Mouse (Mus musculus) forebrain, embryonic 16.5 days (tissue): ENCODE measurements around the gene Tmem94. TPM values are rescaled to one million over a fixed set of nuclear protein-coding genes. Genes with fewer than 3 reads are reported as not detected.
A peak's percentile ranks its signal among the peaks of the same experiment; 100 is the strongest.

Experiments
- ATAC-seq: fragments of 200-750 bp; cut with Nextera tagmentation; 2 replicates; pipeline ENCODE4 v1.8.0; 2017; ENCODE audit warnings: mild to moderate bottlenecking, moderate library complexity
- H3K27ac ChIP-seq: fragments of 300-500 bp; sonication (generic); 2 replicates; pipeline ENCODE4 v1.5.1; 2014; ENCODE audit warnings: low read length, control low read depth
- H3K27me3 ChIP-seq: fragments of 300-500 bp; sonication (generic); replicated peaks from 2 replicates; pipeline ENCODE4 v1.6.1; 2014; ENCODE audit warnings: low read length; ENCODE audit not compliant: control insufficient read depth, insufficient read depth
- H3K36me3 ChIP-seq: fragments of 300-500 bp; sonication (generic); 2 replicates; pipeline ENCODE4 v1.6.1; 2014; ENCODE audit not compliant: control insufficient read depth, insufficient read depth
- H3K4me1 ChIP-seq: fragments of 300-500 bp; sonication (generic); replicated peaks from 2 replicates; pipeline ENCODE4 v1.6.1; 2014; ENCODE audit warnings: low read length; ENCODE audit not compliant: control insufficient read depth, insufficient read depth
- H3K4me2 ChIP-seq: fragments of 300-500 bp; sonication (generic); 2 replicates; pipeline ENCODE4 v1.6.1; 2014; ENCODE audit warnings: mild to moderate bottlenecking, low read length, control low read depth
- H3K4me3 ChIP-seq: fragments of 300-500 bp; sonication (generic); replicated peaks from 2 replicates; pipeline ENCODE4 v1.5.1; 2014; ENCODE audit warnings: mild to moderate bottlenecking, low read length, control low read depth
- H3K9ac ChIP-seq: fragments of 300-500 bp; sonication (generic); replicated peaks from 2 replicates; pipeline ENCODE4 v1.6.1; 2014; ENCODE audit warnings: low read depth, low read length, control low read depth
- H3K9me3 ChIP-seq: fragments of 300-500 bp; sonication (generic); 2 replicates; pipeline ENCODE4 v1.6.1; 2016; ENCODE audit warnings: low read length; ENCODE audit not compliant: control insufficient read depth
- WGBS: fragments of 180-500 bp; shearing (Covaris S2); extraction: QIAGEN DNeasy Blood & Tissue Kit; methylation state at CpG from one replicate; pipeline ENCODE4 v1.1.7; 2014; 5-methylcytosine and 5-hydroxymethylcytosine counted together
- polyA plus RNA-seq: library from polyadenylated mRNA; unstranded; fragments of >200 nt; fragmentation: Nextera tagmentation; extraction: Ambion mirVana; gene quantifications from 2 replicates; pipeline ENCODE4 v1.2.1, GENCODE M21; 2015

The Tmem94 gene
- polyA plus RNA-seq, 1 experiment from 2014 or later, result 29.8 TPM

DNA sequence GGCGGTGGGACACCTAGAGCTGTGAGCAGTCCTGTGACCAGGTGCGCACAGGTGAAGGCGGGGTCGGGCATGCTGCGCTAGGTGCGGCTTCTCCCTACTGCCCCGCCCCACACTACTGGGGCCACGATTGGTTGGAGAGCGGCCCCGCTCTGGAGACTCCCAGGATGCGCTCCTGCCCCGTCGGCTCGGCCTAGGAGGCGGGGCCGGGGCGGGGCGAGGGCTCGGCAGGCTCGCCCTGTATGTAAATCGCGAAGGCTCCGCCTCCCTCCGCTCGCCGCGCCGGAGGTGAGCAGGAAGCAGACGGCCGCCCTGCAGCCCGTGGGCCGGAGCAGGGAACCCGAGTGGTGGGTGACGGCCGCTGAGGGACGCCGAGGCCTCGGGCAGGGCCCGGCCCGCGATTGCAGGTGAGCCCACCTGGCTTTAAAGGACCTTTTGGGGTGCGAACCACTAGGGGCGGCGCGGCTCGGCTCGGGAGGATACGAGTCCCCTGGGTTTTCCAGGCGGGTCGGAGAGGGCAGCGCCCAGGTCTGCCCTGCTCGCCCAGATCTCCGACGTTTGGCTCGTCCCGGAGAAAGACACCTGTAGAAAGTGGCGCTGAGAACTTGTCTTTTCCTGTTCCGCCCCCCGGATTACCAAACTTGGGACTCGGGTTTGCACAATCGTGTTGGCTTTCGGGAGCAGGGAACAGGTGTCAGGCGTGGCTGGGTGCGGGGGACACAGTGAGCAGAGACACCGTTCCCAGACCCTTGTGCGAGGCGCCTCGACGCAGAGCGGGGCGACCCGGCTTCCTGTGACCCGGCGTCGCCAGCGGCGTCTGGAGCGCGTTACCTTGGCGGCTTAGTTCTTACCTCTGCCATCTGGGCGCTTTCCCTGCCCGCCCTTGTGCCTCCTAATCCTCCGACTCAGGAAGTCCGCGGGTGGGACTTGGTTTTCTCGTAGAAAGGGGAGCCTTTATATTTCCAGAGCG lies 58.8 kb downstream of the Tmem94 start, which contains the start of gene Llgl2:
Llgl2 (plus strand) TSS at position 276 of the 967 bp plus-strand sequence.
- H3K4me3 ChIP-seq, result peak within 1 kb of the TSS; percentile 60
- under 1% methylated on average over 85 of the region's 87 CpGs for WGBS
- H3K9me3 ChIP-seq, result no peaks in the 10 kb centered on the region
- H3K9ac ChIP-seq, result peak within 1 kb of the TSS; percentile 64
- H3K27me3 ChIP-seq, result peaks cover 31% of the 10 kb centered on the region
- peaks cover 14% of the 10 kb centered on the region for H3K4me1 ChIP-seq
- peaks cover 11% of the 10 kb centered on the region for H3K36me3 ChIP-seq
- peak; percentile 95 for ATAC-seq
- no peak within 1 kb of the TSS for H3K27ac ChIP-seq
- peak within 1 kb of the TSS; percentile 97 for H3K4me2 ChIP-seq

DNA sequence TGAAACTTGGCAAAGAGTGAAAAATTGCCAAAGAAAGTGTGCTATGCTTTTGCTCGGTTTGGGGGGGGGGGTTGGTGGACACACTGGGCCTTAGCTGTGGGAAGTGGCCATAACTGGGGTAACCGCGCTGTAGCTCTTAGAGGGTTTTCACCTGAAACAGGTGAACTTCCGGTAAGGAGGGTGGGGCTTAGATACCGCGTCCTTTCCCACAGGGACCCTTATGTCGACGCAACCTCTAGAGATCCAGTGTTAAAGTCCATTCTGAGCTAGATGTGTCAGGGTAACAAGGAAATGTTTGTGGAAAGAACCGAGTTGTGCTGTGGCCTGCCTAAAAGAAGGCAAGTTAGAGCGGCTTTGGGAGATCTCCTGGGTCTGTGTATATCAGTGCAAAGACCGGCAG lies 59.6 kb downstream of the Tmem94 start:
- Histone ChIP-seq H3K9me3 (no peaks in the 10 kb centered on the region), H3K27ac (no peak overlapping the region), H3K9ac (no peak overlapping the region), H3K4me3 (no peak overlapping the region), H3K27me3 (peaks cover 34% of the 10 kb centered on the region), H3K36me3 (peaks cover 11% of the 10 kb centered on the region), H3K4me1 (peaks cover 14% of the 10 kb centered on the region), H3K4me2 (peak overlapping the region; percentile 97)
- 16% methylated on average over 11 of the region's 11 CpGs for WGBS
- no peak for ATAC-seq

DNA sequence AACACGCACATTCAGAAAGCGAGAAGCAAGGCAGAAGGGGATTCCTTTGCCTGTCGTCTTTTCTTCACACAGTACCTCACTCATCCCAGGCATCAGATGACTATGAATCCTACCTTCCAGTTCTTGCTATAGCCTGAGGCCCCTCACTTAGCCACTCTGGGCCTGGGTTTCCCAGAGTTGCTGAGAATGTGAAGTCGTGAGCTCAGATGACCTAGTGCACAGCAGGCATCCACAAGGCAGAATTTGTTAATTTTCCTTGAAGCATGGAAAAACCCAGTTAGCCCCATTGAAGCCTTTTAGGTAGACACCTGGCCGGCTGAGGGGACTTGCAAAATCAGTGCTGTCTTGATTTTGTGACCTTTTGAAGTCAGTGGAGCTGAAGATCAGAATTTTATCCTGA lies 61.3 kb downstream of the Tmem94 start:
- H3K9ac ChIP-seq, result no peak overlapping the region
- no peak for ATAC-seq
- H3K4me3 ChIP-seq, result no peak overlapping the region
- no peak overlapping the region for H3K27ac ChIP-seq
- no peak overlapping the region for H3K4me2 ChIP-seq
- H3K9me3 ChIP-seq, result no peaks in the 10 kb centered on the region
- 47% methylated on average over 5 of the region's 5 CpGs for WGBS
- peaks cover 14% of the 10 kb centered on the region for H3K4me1 ChIP-seq
- H3K36me3 ChIP-seq, result peaks cover 5% of the 10 kb centered on the region; the same call in 1 of the 2 replicates
- H3K27me3 ChIP-seq, result peaks cover 42% of the 10 kb centered on the region

DNA sequence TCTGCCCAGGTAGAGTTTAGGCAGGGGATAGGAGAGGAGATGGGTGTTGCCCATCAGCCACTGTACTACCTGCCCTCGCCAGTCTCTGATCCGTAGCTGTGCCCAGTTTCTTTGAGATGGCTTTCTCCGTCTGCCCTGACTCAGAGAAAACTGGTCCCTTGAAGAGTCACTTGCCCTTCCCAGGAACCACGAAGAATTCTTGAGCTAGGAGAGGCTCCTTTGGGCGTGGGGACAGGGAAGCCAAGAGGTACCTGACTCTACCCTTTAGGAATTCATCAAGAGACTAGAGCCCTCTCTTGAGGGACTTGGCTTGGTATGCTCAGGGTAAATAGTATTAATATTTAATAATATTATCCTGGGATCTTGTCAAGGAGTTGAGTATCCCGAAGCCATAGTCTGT lies 62.4 kb downstream of the Tmem94 start:
- Histone ChIP-seq H3K9ac (no peak overlapping the region), H3K4me1 (peaks cover 14% of the 10 kb centered on the region), H3K4me2 (no peak overlapping the region), H3K4me3 (no peak overlapping the region), H3K9me3 (no peaks in the 10 kb centered on the region), H3K36me3 (peaks cover 1% of the 10 kb centered on the region; the same call in 1 of the 2 replicates), H3K27ac (no peak overlapping the region), H3K27me3 (peaks cover 42% of the 10 kb centered on the region)
- WGBS, result 82% methylated on average over 6 of the region's 6 CpGs
- no peak for ATAC-seq

DNA sequence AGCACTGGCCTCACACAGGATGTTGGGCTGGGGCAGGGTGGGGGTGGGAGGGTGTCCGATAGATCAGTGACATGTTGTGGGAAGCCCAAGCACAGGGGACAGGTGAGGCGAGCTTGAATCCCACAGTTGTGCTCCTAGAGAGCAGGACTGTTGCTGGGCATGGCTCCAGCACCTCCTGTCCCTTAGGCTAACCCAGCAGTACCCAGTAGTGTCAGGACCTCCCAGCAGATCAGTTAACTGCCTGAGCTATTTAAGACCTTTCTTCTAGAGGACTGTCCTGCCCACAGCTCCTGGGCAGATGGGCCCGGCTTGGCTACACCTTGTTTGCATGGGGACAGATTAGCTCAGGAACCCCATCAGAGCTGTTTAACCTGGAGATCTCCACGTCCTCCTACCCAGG lies 63.8 kb downstream of the Tmem94 start:
- ATAC-seq, result no peak
- Histone ChIP-seq H3K36me3 (no peaks in the 10 kb centered on the region), H3K9ac (no peak overlapping the region), H3K4me1 (peaks cover 7% of the 10 kb centered on the region), H3K27ac (no peak overlapping the region), H3K4me2 (no peak overlapping the region), H3K4me3 (no peak overlapping the region), H3K9me3 (no peaks in the 10 kb centered on the region), H3K27me3 (peaks cover 39% of the 10 kb centered on the region)
- WGBS, result 69% methylated on average over 4 of the region's 4 CpGs

DNA sequence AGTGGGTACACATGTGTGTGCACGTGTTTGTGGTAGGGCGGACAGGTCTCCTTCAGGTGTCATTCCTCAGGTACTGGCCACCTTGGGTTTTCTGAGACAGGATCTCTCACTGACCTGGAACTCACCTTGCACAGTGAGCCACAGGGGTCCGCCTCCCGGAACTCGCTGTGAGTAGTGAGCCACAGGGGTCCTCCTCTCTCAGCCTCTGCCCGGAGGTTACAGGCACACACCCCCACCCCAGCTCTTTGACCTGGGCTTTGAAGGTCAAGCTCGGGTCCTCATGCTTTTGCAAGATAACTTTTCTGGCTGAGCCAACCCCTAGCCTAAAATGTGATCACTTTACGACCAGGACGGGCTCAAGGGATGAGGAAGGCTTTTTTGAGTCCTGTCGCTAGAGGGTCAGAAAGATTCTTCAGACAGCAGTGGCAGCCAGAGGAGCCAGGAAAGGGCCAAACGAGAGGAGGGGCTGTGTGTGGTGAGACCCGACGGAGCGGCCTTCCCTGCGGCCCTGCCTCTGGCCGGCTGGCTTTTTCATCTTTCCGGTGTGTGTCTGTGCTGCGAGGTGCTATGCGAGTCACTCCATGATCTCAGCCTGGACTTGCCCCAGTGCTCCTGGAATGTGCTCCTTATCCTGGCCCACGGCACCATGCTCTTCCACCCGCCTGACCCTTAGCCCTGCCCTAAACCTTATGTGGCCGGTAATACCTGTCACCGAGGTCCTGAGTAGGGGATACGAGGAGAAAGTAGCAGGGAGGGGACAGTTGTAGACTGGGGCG lies 65.5 kb downstream of the Tmem94 start:
- Histone ChIP-seq H3K4me1 (no peaks in the 10 kb centered on the region), H3K4me3 (no peak overlapping the region), H3K9me3 (no peaks in the 10 kb centered on the region), H3K4me2 (no peak overlapping the region), H3K9ac (no peak overlapping the region), H3K27ac (no peak overlapping the region), H3K27me3 (peaks cover 22% of the 10 kb centered on the region), H3K36me3 (no peaks in the 10 kb centered on the region)
- no peak for ATAC-seq
- 29% methylated on average over 25 of the region's 25 CpGs for WGBS

DNA sequence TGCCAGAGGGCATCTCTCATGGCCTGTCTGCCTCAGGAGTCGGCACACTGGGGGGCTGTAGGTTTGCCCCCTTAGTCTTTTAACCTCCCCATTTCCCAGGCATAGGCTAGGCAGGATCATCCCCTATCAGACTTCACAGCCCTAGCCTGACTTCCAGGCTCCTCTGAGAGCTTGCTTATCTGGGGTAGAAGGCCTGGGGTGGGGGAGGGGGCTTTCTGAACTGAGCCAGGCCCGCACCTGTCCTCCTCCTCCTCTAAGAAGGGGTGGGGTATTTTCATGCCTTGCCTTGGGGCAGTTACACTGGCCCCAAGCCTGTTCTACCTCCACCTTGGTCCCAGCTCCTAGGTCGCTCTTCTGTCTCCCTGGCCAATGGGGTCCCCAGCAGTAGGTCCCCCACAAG lies 66.3 kb downstream of the Tmem94 start:
- H3K9me3 ChIP-seq, result no peaks in the 10 kb centered on the region
- no peak overlapping the region for H3K27ac ChIP-seq
- no peak for ATAC-seq
- H3K4me1 ChIP-seq, result no peaks in the 10 kb centered on the region
- H3K9ac ChIP-seq, result no peak overlapping the region
- H3K4me3 ChIP-seq, result no peak overlapping the region
- H3K27me3 ChIP-seq, result peaks cover 16% of the 10 kb centered on the region
- no peaks in the 10 kb centered on the region for H3K36me3 ChIP-seq
- H3K4me2 ChIP-seq, result no peak overlapping the region
- 69% methylated on average over 3 of the region's 3 CpGs for WGBS

DNA sequence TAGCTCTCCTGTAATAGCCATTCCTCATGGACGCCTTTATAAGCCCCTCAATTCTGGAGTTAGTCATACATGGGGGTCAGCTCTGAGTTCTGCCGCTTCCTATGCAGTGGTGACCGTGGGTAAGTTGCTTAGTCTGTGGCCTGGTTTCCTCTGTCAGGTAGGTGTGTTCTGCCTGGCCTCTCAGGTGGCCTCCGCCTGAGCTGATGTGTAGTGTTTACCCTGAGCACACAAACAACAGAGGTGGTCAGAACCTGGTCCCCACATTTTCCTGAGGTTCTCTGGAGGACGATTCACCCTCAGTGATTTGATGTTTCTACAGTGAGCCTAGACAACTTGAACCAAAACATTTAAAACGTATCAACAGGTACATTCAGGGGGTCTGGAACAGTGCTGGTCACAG lies 66.8 kb downstream of the Tmem94 start:
- Histone ChIP-seq H3K27me3 (peaks cover 11% of the 10 kb centered on the region), H3K4me3 (no peak overlapping the region), H3K9me3 (no peaks in the 10 kb centered on the region), H3K9ac (no peak overlapping the region), H3K36me3 (no peaks in the 10 kb centered on the region), H3K27ac (no peak overlapping the region), H3K4me1 (no peaks in the 10 kb centered on the region), H3K4me2 (no peak overlapping the region)
- ATAC-seq, result no peak
- 73% methylated on average over 6 of the region's 6 CpGs for WGBS

DNA sequence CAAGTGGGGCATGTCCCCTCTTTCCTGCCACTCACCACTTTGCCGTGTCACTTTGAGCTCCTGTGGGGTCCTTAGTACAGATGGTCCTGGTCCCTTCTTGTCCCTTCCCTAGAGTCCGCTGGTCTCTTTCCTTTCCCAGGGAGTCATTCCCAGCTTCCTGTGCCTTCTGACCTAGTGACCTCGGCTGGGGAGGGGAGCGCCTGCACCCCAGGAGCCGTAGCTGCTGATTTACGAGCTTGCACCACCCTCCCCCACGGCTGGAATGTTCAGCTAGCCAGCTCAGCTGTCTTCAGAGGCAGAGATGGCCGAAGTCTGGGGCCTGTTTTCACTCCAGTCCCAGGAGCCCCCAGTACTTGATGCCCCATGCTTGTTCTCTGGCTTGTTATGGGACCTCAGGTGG lies 67.3 kb downstream of the Tmem94 start:
- no peak for ATAC-seq
- WGBS, result 20% methylated on average over 8 of the region's 8 CpGs
- Histone ChIP-seq H3K4me3 (no peak overlapping the region), H3K4me2 (no peak overlapping the region), H3K9ac (no peak overlapping the region), H3K36me3 (no peaks in the 10 kb centered on the region), H3K4me1 (no peaks in the 10 kb centered on the region), H3K9me3 (no peaks in the 10 kb centered on the region), H3K27ac (no peak overlapping the region), H3K27me3 (peaks cover 11% of the 10 kb centered on the region)
